Mouse (Mus musculus): ENCODE data around the gene Cadm1. TPM values are rescaled to one million over a fixed set of nuclear protein-coding genes. Genes with fewer than 3 reads are reported as not detected.

The Cadm1 gene
- polyA plus RNA-seq, 1 experiment from 2014 or later = 41.3 TPM

DNA sequence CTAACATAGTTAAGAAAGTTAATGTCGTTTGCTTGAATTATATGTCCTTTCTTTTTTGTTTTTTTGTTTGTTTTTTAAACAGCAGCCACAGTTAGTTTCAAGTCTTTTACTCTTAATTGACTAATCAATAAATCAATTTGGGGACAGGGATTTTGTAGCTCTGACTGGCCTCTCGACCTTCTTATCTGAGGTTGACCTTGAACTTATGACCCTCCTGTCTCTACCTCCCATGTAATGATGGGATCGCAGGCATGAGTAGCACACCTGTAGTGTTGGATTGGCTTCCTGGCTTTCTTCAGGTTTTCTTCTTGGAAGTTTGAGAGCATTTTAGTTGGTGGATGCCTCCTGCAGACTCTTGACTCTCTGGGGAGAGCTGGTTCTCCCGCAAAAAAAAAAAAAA lies 53.3 kb downstream of the Cadm1 start:
- Histone ChIP-seq H3K9me3 (replicated peaks; ENCODE audit: control insufficient read depth, low read length) (no peaks in the 10 kb centered on the region), H3K4me2 (ENCODE audit: low read depth, low read length) (no peak overlapping the region), H3K27me3 (ENCODE audit: control insufficient read depth, insufficient read depth, low read length) (no peaks in the 10 kb centered on the region; the same call in 1 of the 2 replicates), H3K27ac (ENCODE audit: low read length) (no peak overlapping the region), H3K4me3 (replicated peaks; ENCODE audit: low read length) (no peak overlapping the region), H3K9ac (ENCODE audit: low read length) (no peak overlapping the region), H3K36me3 (ENCODE audit: control insufficient read depth, insufficient read depth, low read length) (no peaks in the 10 kb centered on the region), H3K4me1 (ENCODE audit: control insufficient read depth, insufficient read depth, low read length) (peaks cover 17% of the 10 kb centered on the region)
- ATAC-seq (ENCODE audit: insufficient read depth, low FRiP score) = no peak
- 71% methylated on average over 4 of the region's 4 CpGs for WGBS

DNA sequence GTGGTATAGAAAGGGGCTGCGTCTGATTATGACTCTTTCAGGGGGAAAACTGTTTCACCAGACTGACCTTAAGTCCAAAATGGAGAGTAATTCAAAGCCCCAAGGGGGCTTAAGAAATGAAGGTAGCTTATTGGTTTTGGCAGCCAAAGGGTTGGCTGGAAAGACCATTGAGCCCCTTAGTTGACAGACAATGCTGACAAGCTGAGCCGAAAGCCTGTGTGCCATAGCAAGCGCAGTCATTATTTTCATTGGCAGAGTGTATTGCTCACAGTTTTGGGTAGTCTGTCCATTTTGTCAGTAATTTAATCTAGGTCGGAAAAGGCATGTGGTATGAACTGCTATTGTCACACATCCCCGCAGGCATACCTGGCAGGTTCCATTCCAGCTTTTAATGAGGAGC lies 56.2 kb downstream of the Cadm1 start:
- WGBS = 92% methylated on average over 5 of the region's 5 CpGs
- Histone ChIP-seq H3K27ac (ENCODE audit: low read length) (no peak overlapping the region), H3K4me1 (ENCODE audit: control insufficient read depth, insufficient read depth, low read length) (peaks cover 17% of the 10 kb centered on the region), H3K9me3 (replicated peaks; ENCODE audit: control insufficient read depth, low read length) (no peaks in the 10 kb centered on the region), H3K4me2 (ENCODE audit: low read depth, low read length) (no peak overlapping the region), H3K27me3 (ENCODE audit: control insufficient read depth, insufficient read depth, low read length) (no peaks in the 10 kb centered on the region; the same call in 1 of the 2 replicates), H3K4me3 (replicated peaks; ENCODE audit: low read length) (no peak overlapping the region), H3K36me3 (ENCODE audit: control insufficient read depth, insufficient read depth, low read length) (no peaks in the 10 kb centered on the region), H3K9ac (ENCODE audit: low read length) (no peak overlapping the region)
- ATAC-seq (ENCODE audit: insufficient read depth, low FRiP score) = no peak

DNA sequence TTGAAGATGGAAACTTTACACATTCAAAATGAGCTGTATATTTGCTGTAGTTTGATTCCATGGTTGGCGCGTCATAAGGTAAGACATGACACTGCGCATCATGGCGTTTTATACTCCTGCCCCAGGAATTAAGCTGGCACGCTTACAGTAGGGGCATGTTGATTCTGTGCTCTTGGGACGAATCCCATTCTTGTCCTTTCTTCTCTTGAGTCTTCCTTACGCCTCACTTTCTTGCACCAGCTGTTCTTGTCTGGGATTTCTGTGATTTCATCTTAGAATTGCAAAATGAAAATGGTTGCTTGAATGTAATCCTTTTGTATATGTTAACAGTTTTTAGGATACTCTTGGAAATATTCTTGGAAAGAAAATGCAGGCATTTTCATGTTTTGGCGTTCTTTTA lies 56.9 kb downstream of the Cadm1 start:
- Histone ChIP-seq H3K4me3 (replicated peaks; ENCODE audit: low read length) (no peak overlapping the region), H3K27ac (ENCODE audit: low read length) (no peak overlapping the region), H3K9ac (ENCODE audit: low read length) (no peak overlapping the region), H3K4me2 (ENCODE audit: low read depth, low read length) (no peak overlapping the region), H3K4me1 (ENCODE audit: control insufficient read depth, insufficient read depth, low read length) (peaks cover 12% of the 10 kb centered on the region), H3K27me3 (ENCODE audit: control insufficient read depth, insufficient read depth, low read length) (no peaks in the 10 kb centered on the region; the same call in 1 of the 2 replicates), H3K36me3 (ENCODE audit: control insufficient read depth, insufficient read depth, low read length) (no peaks in the 10 kb centered on the region), H3K9me3 (replicated peaks; ENCODE audit: control insufficient read depth, low read length) (no peaks in the 10 kb centered on the region)
- 78% methylated on average over 8 of the region's 8 CpGs for WGBS
- ATAC-seq (ENCODE audit: insufficient read depth, low FRiP score) = no peak

DNA sequence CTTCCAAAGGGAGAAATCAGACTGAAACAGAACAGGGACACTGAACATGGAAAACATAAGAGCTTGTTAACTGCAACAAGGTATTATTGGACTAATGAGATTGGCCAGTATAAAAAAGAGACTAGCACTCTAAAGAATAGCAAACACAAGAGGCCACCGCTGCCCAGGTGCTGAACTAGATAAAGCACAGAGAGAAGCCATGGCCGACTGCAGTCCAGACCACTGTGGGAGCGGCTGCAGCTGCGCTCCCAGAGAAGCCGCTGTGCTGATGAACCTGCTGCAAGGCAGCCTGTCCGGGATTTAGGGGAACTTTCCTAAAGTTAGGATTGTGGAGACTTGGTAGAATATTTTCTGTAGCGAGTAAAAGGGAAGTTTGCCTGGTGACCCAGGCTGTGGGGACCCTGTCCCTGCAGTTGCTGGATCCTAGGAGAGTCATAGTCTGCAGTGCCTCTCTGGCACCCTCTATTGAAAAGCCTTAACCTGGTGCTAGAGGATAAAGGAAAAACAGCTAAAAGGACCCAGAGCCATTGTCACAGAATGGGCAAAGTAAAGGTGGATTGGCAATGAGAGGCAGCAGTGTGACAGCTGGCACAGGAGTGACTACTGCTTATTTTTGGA lies 57.7 kb downstream of the Cadm1 start:
- ATAC-seq (ENCODE audit: insufficient read depth, low FRiP score) = no peak; the same call in 1 of the 2 replicates
- 46% methylated on average over 7 of the region's 7 CpGs for WGBS
- H3K4me1 ChIP-seq (ENCODE audit: control insufficient read depth, insufficient read depth, low read length) = peaks cover 8% of the 10 kb centered on the region; the same call in 1 of the 2 replicates
- no peaks in the 10 kb centered on the region for H3K36me3 ChIP-seq (ENCODE audit: control insufficient read depth, insufficient read depth, low read length)
- H3K27ac ChIP-seq (ENCODE audit: low read length) = no peak overlapping the region
- H3K4me2 ChIP-seq (ENCODE audit: low read depth, low read length) = 0 out of 2 replicates have a peak overlapping the region, but pooled peaks have one; percentile 22
- H3K4me3 ChIP-seq (replicated peaks; ENCODE audit: low read length) = no peak overlapping the region
- no peaks in the 10 kb centered on the region; the same call in 1 of the 2 replicates for H3K27me3 ChIP-seq (ENCODE audit: control insufficient read depth, insufficient read depth, low read length)
- no peaks in the 10 kb centered on the region for H3K9me3 ChIP-seq (replicated peaks; ENCODE audit: control insufficient read depth, low read length)
- H3K9ac ChIP-seq (ENCODE audit: low read length) = peak overlapping the region; percentile 31; the same call in 1 of the 2 replicates

DNA sequence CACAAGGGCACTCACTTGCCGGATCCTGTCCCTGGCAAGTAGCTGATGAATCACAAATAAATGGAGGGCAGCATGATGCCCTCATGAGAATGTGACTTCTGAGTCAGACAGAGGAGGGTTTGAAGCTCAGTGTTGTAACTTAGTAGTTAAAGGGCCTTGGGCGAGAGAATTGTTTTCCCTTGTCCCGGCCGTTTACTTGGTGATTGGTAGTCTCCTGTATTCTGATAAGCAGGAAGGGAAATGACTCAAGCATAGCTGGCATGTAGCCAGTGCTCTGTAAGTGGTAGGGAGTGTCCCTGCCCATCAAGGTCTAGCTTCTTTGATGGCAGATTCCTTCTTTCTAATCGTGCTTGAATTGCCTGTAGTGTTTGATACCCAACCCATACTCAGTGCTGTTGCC lies 59.9 kb downstream of the Cadm1 start:
- H3K4me3 ChIP-seq (replicated peaks; ENCODE audit: low read length) = no peak overlapping the region
- peaks cover 8% of the 10 kb centered on the region; the same call in 1 of the 2 replicates for H3K4me1 ChIP-seq (ENCODE audit: control insufficient read depth, insufficient read depth, low read length)
- no peak overlapping the region for H3K27ac ChIP-seq (ENCODE audit: low read length)
- H3K9ac ChIP-seq (ENCODE audit: low read length) = no peak overlapping the region
- WGBS = 34% methylated on average over 5 of the region's 5 CpGs
- no peak overlapping the region for H3K4me2 ChIP-seq (ENCODE audit: low read depth, low read length)
- H3K36me3 ChIP-seq (ENCODE audit: control insufficient read depth, insufficient read depth, low read length) = no peaks in the 10 kb centered on the region
- H3K27me3 ChIP-seq (ENCODE audit: control insufficient read depth, insufficient read depth, low read length) = no peaks in the 10 kb centered on the region; the same call in 1 of the 2 replicates
- no peaks in the 10 kb centered on the region for H3K9me3 ChIP-seq (replicated peaks; ENCODE audit: control insufficient read depth, low read length)
- peak; percentile 78; the same call in 1 of the 2 replicates for ATAC-seq (ENCODE audit: insufficient read depth, low FRiP score)

DNA sequence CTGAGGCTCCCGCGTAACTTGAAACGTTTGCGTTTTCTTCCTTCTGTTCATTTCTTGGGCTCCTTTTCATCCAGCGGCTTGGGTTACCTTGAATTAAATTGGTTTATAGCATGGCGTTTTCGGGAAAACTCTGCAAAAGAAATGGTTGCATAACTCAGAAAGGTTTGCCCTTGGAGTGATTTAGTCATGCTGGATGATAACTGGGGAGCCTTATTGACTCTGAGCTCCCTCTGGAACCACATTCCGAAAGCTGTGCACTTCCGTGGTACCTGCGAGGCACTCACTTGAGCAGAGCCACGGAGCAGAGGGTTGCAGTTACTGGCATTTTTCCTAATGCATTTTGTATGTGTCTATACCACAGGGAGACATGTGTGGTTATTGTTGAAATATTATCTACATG lies 71.6 kb downstream of the Cadm1 start:
- Histone ChIP-seq H3K36me3 (ENCODE audit: control insufficient read depth, insufficient read depth, low read length) (no peaks in the 10 kb centered on the region), H3K4me2 (ENCODE audit: low read depth, low read length) (no peak overlapping the region), H3K27me3 (ENCODE audit: control insufficient read depth, insufficient read depth, low read length) (no peaks in the 10 kb centered on the region), H3K9me3 (replicated peaks; ENCODE audit: control insufficient read depth, low read length) (no peaks in the 10 kb centered on the region), H3K9ac (ENCODE audit: low read length) (no peak overlapping the region), H3K27ac (ENCODE audit: low read length) (no peak overlapping the region), H3K4me3 (replicated peaks; ENCODE audit: low read length) (no peak overlapping the region), H3K4me1 (ENCODE audit: control insufficient read depth, insufficient read depth, low read length) (no peaks in the 10 kb centered on the region)
- ATAC-seq (ENCODE audit: insufficient read depth, low FRiP score) = no peak
- WGBS = 85% methylated on average over 11 of the region's 11 CpGs

DNA sequence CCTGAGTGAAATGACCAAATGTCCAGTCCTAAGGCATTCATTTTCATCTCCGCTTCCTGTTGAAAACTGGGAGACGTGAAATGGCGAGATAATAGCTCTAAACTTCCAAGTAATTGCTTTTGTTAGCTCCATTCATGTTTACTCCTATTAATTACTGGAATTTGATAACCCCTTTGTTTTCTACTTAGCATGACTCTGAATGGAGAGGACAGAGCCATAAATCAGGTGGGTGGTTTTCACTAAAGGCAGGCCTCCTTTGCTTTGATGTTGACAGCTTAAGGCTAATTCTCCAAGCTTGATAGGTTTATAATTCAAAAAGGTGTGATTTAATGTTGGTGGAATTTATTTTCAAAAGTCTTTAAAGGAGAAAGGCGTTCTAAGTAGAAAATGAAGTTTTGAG lies 74.0 kb downstream of the Cadm1 start:
- 68% methylated on average over 4 of the region's 4 CpGs for WGBS
- ATAC-seq (ENCODE audit: insufficient read depth, low FRiP score) = no peak
- no peaks in the 10 kb centered on the region for H3K9me3 ChIP-seq (replicated peaks; ENCODE audit: control insufficient read depth, low read length)

GRCm38 (mm10) chr9:47605628-47606027 lies 75.7 kb downstream of the Cadm1 start:
- H3K4me2 ChIP-seq (ENCODE audit: low read depth, low read length) = no peak overlapping the region
- H3K9me3 ChIP-seq (replicated peaks; ENCODE audit: control insufficient read depth, low read length) = no peaks in the 10 kb centered on the region
- no peak overlapping the region for H3K9ac ChIP-seq (ENCODE audit: low read length)
- H3K27me3 ChIP-seq (ENCODE audit: control insufficient read depth, insufficient read depth, low read length) = no peaks in the 10 kb centered on the region
- H3K4me3 ChIP-seq (replicated peaks; ENCODE audit: low read length) = no peak overlapping the region
- 75% methylated on average over 5 of the region's 5 CpGs for WGBS
- ATAC-seq (ENCODE audit: insufficient read depth, low FRiP score) = no peak
- no peaks in the 10 kb centered on the region for H3K4me1 ChIP-seq (ENCODE audit: control insufficient read depth, insufficient read depth, low read length)
- H3K27ac ChIP-seq (ENCODE audit: low read length) = no peak overlapping the region
- H3K36me3 ChIP-seq (ENCODE audit: control insufficient read depth, insufficient read depth, low read length) = no peaks in the 10 kb centered on the region

More for the DNA sequence above, 74.0 kb downstream of the Cadm1 start:
- no peak overlapping the region for H3K27ac ChIP-seq (ENCODE audit: low read length)
- no peak overlapping the region for H3K4me2 ChIP-seq (ENCODE audit: low read depth, low read length)
- no peaks in the 10 kb centered on the region for H3K4me1 ChIP-seq (ENCODE audit: control insufficient read depth, insufficient read depth, low read length)
- no peaks in the 10 kb centered on the region for H3K36me3 ChIP-seq (ENCODE audit: control insufficient read depth, insufficient read depth, low read length)
- no peaks in the 10 kb centered on the region for H3K27me3 ChIP-seq (ENCODE audit: control insufficient read depth, insufficient read depth, low read length)
- H3K4me3 ChIP-seq (replicated peaks; ENCODE audit: low read length) = no peak overlapping the region
- no peak overlapping the region for H3K9ac ChIP-seq (ENCODE audit: low read length)

DNA sequence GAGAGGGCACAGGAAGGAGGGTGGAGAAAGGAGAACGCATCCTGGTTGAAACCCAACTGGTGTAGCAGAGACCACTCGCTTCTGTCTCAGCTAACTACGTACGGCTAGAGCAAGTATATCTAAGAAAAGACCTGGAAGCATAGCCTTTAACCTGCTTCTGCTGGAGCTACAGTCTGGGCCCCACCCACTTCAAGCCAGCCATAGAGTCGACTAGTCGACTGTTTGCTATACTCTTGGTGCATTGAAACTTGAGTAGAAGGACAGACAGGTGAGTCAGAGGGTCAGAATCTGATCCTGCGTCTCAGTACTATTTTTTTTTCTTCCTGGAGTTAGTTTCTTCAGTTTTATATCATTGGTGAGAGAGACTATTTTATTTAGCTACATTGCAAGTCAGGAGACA lies 78.5 kb downstream of the Cadm1 start:
- H3K36me3 ChIP-seq (ENCODE audit: control insufficient read depth, insufficient read depth, low read length) = no peaks in the 10 kb centered on the region
- H3K9ac ChIP-seq (ENCODE audit: low read length) = no peak overlapping the region
- H3K4me3 ChIP-seq (replicated peaks; ENCODE audit: low read length) = no peak overlapping the region
- no peak overlapping the region for H3K4me2 ChIP-seq (ENCODE audit: low read depth, low read length)
- no peaks in the 10 kb centered on the region for H3K4me1 ChIP-seq (ENCODE audit: control insufficient read depth, insufficient read depth, low read length)
- 0 out of 2 replicates have a peak overlapping the region, but pooled peaks have one; percentile 6 for H3K27ac ChIP-seq (ENCODE audit: low read length)
- 61% methylated on average over 7 of the region's 7 CpGs for WGBS
- H3K9me3 ChIP-seq (replicated peaks; ENCODE audit: control insufficient read depth, low read length) = no peaks in the 10 kb centered on the region
- no peaks in the 10 kb centered on the region for H3K27me3 ChIP-seq (ENCODE audit: control insufficient read depth, insufficient read depth, low read length)
- peak; percentile 56; the same call in 1 of the 2 replicates for ATAC-seq (ENCODE audit: insufficient read depth, low FRiP score)

Data from stomach, embryonic 16.5 days (tissue).